Mouse (Mus musculus) regulatory T cell (primary cell): ENCODE results near the gene Spz1.

ENCODE experiments used
- in situ Hi-C: fragments of 300-600 bp; cut with MboI, MseI; formaldehyde crosslinking; loops from one replicate; pipeline ENCODE4 v1.15.1; 2025; ENCODE audit warnings: high pct_unique_total_duplicates

The Spz1 gene

DNA sequence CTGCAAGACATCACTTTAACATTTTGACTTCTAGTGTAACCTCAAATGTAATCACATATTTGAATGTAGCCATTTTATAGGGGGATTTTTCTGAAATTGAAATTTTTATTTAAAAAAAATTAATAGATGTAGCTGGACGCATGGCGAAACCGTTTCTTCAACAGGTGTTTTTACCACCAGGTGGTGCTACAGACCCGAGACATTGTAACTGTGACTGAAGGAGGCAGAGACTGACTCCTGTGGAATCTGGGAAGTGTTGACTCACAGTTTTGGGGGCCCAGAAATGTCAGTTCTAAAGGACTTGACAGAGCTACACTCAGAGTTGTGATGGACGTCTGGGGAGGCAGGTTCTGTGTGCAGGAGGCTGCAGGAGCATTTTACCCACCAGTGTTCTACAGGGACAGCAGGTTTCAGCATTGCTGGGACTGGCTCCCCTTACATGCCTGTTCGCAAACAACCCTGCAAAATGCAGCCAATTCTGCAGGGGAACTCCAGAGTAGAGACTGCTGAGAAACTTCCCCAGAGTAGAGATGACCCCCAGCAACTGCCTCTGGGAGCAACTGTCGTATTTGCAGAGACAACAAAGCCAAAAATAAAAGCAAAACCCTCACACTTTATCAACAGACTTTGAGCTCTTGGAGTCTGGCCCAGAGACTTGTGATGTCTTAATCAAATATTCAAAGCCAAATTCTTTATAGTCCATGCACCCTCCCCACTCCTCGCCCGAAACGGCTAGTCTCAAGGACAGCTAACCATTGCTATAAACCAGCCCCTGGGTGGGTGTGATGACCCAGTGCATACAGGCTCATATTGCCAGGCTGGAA lies 4.5 kb upstream of the Spz1 start:
- in situ Hi-C loops = no loop called here

DNA sequence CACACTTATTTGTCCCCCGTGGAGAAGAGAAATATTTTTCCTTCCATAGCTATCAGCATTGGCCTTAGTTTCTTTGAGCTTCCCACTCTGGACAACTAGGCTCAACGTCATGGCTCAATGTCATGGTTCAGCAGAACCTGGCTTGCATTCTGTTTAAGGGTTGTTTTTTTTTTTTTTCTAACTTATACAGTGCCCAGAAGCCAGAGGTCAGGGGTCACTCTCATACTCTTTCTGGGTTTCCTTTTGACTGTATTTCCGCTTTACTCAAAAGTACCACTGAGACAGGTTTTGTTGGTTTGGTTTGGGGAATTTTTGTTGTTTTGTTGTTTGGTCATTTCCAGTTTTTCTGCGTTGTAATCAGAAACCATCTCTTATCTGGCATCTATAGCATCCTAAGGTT lies 2.2 kb upstream of the Spz1 start:
- in situ Hi-C loops = loop anchor here (5.0 kb wide), 1 partner anchor 164 kb away; no protein-coding TSS in a partner anchor

DNA sequence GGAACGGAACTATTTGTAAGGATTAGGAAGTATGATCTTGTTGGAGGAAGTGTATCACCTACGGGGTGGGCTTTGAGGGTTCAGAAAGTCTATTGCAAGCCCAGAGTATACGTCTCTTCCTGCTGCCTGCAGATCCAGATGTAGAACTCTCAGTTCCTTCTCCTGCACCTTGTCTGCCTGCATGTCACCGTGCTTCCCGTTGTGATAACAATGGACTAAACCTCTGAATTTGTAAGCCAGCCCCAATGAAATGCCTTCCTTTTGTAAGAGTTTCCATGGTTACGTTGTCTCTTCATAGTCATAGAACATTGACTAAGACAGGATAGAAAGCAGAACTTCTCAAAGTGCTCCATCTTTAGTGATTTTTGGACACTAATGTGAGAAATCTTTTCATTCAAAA lies 716 bp upstream of the Spz1 start:
- in situ Hi-C loops = loop anchor here (5.0 kb wide), 1 partner anchor 166 kb away; no protein-coding TSS in a partner anchor

DNA sequence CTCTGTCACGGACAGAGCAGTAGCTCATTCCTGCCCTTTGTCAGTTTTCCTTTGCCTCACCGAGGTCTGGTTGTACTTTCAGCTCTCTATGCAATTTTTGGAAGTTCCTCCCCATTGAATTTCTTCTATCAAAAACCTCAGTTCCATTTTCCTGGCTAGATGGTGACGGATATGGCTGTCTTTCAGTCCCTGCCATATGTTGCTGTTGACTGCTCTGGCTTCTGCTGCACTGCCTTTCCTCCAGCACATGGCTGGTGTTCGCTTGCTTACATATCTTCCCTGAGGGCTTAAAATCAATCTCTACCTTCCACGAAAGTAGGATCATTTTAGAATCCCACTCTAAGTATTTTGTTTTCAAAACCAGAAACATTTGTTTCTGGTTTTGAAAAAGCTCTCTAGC lies 16.5 kb downstream of the Spz1 start:
- in situ Hi-C loops = no loop called here

DNA sequence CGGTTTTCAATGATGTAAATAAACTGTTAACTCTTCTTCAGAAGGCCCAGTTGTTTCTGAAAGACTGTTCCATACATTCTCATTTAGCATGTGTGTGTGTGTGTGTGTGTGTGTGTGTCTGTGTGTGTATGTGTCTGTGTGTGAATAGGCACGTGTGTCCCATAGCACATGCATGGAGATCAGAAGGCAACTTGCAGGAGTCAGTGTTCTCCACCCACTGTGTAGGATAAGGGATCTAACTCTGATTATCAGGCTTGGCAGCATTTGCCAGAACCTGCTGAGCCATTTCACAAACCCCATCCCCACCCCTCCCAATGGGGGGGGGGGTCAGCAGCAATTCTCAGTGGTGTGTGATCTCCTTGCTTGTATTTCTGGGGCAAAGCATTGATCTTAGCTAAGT lies 18.7 kb downstream of the Spz1 start:
- in situ Hi-C loops = no loop called here

DNA sequence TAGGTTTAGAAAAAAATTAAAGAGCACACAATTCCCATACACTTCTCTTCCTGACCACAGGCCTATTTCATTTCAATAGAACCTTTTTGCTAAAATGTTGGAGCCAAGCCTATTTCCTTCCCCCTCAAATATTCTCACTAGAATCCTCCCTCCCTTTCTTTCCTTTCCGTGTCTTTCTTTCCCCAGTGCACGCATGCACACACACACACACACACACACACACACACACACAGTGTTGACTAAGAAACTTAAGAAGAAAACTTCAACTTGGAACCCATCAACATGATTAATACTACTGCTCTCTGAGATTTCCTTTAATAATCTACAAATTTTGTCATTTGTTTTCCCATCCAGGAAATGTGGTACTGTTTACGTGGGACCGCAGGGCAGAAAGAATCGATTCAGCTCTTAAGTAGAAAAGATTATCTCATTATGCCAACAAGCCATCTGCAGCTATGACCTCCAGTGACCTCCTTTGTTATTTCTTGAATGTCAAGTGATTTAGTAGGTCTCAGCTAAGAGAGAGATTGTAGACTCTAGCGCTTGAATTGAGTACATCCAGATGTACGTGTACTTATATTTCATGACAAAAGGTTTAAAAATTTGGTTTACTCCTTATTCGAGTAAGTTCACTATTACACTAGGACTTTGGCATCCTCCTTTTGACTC lies 19.4 kb downstream of the Spz1 start:
- in situ Hi-C loops = no loop called here

DNA sequence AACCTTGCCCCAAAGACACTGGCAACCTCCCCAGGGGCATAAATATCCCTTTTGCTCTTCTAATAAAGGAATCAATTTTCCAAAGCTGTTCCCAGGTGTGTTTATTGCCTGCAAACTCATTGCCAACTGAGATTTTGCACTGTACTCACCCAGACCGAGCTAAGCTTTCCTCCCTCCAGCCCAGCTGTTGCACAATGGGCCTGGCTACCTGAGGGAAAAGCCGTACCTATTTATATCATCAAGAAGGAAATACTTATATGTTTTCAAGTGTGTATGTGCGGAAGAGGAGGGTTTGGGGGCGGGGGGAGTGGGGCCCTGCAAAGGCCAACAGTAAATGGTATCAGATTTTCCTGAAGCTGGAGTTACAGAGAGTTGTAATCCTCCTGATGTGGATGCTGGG lies 28.9 kb downstream of the Spz1 start:
- in situ Hi-C loops = no loop called here

DNA sequence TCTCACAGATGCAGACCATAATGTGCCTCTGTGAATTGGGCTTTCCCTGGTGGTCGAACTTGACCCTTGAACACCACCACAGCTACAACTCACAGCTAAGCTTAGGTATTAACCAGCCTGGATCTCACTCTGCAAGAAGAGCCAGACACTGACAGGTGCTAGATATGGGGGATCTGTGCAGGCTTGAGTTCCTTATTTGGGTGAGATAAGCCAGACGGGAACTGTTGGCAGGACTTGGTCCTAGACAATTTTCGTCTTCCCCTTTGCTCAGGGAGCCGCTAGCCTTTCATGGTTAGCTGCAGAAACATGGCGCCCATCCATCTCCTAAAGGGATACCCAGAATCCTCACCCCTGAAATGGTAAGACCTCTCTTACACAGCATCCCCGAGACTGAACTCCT lies 35.0 kb downstream of the Spz1 start:
- in situ Hi-C loops = no loop called here

DNA sequence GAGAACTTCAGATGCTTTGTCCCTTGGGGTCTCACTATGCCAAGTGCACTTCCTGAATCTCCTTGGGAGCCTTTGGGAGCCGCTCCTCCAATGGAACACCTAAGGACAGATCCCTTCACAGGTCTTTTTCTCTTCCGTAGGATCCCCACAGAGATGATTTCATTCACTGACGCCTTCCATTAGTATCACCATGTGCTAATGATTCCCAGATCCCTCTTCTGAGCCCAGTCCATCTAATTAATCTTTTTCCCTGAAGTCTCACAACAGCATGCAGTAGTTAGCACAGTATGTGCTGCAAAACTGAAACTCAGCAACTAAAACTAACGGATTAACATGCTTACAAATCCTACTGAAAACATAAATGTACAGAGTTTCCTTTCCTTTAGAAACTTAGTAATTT lies 36.8 kb downstream of the Spz1 start:
- in situ Hi-C loops = no loop called here

DNA sequence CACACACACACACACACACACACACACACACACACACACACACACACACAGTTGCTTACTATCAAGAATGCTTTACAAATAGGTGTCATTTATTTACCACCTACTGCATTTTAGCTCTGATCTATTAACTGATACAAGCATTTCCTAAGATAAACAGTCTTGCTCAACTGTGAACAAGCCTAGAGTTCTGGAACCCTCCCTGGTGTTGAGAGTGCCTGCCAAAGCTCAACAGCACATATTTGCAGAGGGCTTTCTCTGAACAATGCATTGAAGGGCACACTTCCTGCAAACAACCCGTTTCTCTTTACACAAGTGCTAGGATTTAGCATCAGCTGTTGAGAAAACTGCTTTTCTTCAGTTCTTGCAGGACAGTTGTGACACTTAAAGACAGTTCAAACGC lies 42.2 kb downstream of the Spz1 start:
- in situ Hi-C loops = no loop called here

DNA sequence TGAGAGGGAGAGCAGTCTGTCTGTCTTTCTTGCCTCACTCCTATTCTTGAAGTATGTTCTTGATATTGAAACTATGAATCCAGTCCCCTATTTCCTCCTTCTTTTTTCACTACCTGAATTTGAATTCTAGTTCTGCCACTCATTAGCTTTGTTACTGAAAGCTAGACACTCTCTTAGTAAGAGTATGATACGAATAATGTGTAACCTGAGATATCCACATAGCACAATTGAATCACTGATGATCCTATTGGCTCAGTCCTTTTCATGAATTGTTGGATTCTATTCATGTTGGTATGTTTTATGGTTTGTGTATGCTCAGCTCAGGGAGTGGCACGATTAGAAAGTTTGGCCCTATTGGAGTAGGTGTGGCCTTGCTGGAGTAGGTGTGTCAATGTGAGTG lies 43.8 kb downstream of the Spz1 start:
- in situ Hi-C loops = no loop called here

DNA sequence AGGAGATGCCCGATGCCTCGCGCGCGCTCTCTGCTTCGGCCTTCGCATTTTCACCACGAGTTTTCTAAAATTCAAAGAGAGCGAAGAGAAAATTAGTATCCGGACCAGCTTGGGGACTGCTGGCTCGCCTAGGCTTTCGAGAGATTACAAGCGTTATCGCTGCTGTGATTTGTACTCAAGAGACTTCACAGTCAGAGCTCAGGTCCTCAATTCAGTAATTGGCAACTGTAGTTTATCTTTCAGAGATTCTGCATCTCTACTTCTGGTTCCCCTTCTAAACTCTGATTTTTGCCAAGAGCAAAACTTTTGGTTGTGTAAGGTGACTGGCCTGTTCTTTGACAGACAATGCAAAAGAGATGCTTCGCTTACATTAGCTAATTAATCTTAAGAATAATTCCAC lies 44.7 kb downstream of the Spz1 start:
- in situ Hi-C loops = no loop called here

DNA sequence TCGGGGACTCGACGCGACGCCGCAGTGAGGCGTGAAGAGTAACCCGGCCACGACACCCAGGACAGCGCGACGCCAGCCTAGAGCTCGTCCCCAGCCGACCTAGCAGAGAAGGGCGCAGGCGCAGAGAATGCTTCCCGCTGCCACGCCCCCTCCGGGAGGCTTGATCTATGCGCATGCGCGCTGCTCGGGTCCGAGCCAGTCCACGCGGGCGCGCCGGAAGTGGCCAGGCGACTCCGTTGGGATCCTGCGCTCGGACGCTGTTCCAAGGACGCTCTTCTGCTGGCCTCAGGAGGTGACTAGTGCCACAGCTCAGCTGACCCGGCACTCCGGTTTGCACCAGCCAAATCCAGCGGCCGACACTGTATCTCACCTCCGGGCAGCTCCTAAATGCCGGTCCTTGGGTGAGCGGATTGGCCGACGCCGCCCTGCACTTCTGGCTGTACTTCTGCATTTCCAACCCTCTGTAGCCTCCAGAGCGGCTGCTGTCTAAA lies 45.2 kb downstream of the Spz1 start, which contains the start of gene Zfyve16:
Gene Zfyve16, minus strand, starts transcription at position 148 of the 491 bp plus-strand sequence.
- in situ Hi-C loops = no loop called here

DNA sequence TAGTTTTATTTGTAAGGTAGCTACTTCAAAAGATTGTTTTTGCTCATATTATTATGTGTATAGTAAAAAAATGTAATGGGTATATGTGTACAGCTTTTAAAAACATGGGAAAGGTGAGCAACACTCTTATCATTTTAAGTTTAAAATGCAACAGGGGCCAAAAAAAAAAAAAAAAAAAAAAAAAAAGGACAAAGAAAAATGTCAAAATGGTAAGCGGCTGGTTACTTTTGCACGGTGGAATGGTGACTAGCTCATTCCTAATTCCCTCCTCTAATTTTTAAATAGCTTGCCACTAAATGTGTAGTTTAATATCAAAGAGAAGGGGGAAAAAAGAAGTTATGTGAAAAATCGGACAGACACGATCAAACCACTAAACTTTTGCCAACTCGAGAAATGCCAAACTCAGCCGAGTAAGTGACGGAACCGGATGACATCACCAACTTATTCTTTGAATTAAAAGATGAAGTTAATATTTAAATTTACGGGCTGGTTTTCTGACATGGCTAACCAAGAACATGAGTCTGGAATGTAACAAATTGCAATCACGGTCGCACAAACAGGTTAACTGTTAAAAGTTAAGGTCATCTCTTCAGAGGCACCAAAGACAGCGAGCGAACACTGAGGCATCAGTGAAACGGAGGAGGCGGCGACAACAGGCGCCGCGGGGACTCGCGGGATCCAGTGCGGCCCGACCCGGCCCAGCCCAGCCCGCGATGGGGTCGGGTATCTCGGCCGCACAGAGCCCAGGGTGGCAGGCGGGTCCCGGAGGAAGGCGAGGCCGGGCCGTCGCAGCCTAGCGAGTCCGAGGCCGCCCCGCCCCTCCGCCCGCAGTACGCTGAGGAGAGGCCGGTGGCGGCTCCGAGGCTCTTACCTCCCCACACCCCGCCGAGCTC lies 45.9 kb downstream of the Spz1 start:
- in situ Hi-C loops = no loop called here
